Mouse (Mus musculus): ENCODE results near the gene Cmtr1. TPM values are rescaled to one million over a fixed set of nuclear protein-coding genes. Genes with fewer than 3 reads are reported as not detected.

Gene Cmtr1
- polyA plus RNA-seq, 1 experiment from 2014 or later: 110 TPM

DNA sequence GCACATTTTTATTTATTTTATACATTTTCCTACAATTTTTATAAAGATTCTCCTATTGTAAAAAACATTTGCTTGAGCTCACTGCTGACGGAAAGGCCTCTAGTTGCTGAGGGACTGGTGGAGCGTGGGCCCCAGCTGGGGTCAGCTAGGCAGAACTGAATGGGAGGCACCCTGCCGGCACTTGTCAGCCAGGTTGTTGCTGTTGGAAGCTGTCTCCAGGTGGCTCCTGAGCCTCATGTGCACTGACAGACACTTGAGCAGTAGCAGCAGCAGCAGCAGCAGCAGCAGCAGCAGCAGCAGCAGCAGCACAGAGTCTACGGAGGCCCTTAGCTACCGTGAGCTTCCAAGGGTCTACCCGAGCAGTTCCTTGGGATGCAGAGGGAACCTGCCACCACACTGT is 27.0 kb downstream of the Cmtr1 start:
- Histone ChIP-seq H3K9ac (no peak overlapping the region), H3K4me2 (replicated peaks) (no peak overlapping the region), H3K27ac (replicated peaks) (no peak overlapping the region), H3K36me3 (peaks cover 83% of the 10 kb centered on the region), H3K4me3 (replicated peaks) (no peak overlapping the region), H3K27me3 (no peaks in the 10 kb centered on the region), H3K4me1 (no peaks in the 10 kb centered on the region), H3K9me3 (replicated peaks) (no peaks in the 10 kb centered on the region)
- ATAC-seq (ENCODE audit: insufficient number of reproducible peaks, low FRiP score, low TSS enrichment, low read depth): no peak
- 82% methylated on average over 6 of the region's 6 CpGs for WGBS

DNA sequence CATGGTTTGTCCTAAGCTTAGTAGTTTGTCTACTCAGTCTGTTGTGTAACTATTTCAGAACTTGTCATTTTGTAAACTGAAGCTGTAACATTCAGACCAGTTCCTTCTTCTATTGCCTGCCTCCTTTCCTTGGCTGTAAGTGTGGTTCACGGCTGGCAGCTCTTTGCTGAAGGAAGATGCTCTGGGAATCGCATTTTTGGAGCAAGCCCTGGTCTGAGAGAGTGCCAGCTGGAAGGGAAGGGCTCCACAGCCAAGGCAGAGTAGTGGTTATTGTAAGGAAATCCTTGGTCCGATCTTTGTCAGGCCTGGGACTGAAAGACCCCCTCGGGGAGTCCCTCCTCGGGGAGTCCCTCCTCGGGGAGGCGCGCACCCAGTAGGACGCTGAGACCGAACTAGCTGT is 28.2 kb downstream of the Cmtr1 start:
- 92% methylated on average over 10 of the region's 10 CpGs for WGBS
- Histone ChIP-seq H3K9ac (no peak overlapping the region), H3K36me3 (peaks cover 77% of the 10 kb centered on the region), H3K4me3 (replicated peaks) (no peak overlapping the region), H3K4me2 (replicated peaks) (no peak overlapping the region), H3K9me3 (replicated peaks) (no peaks in the 10 kb centered on the region), H3K27ac (replicated peaks) (no peak overlapping the region), H3K4me1 (no peaks in the 10 kb centered on the region), H3K27me3 (no peaks in the 10 kb centered on the region)
- no peak for ATAC-seq (ENCODE audit: insufficient number of reproducible peaks, low FRiP score, low TSS enrichment, low read depth)

DNA sequence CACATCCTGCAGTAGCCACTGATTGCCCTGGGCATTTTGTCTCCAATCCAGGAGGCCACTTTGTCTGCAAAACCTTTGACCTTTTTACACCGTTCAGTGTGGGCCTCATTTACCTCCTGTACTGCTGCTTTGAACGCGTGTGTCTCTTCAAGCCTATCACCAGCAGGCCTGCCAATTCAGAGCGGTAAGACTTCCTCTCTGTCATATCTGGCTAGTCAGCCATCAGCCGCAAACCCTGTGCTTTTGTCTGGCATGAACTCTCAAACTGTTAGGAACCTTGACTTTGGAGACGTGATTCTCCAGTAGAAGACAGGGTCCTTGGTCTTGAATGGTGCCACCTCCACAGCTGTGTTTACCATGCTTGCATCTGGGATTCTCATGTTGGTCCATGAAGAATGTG is 29.9 kb downstream of the Cmtr1 start:
- 78% methylated on average over 6 of the region's 6 CpGs for WGBS
- Histone ChIP-seq H3K36me3 (peaks cover 78% of the 10 kb centered on the region), H3K9me3 (replicated peaks) (no peaks in the 10 kb centered on the region)

DNA sequence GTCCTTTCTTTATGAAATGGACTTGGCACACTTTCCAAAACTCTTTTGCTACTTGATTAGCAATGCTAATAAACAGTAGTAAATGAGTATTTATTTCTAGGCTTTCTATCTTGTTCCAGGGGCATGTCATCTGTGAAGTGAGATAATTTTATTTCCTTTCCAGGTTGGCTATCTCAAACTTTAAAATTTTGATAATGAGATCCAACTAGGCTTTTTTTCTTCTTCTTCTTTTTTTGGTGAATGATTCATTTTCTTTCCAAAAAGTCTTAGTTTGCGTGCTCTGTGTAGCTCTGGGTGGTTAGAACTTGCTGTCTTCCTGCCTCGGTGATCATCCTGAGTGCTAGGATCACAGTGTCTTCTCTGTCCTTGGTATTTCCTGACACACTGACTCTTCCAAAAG is 32.4 kb downstream of the Cmtr1 start:
- H3K4me2 ChIP-seq (replicated peaks): no peak overlapping the region
- no peaks in the 10 kb centered on the region for H3K27me3 ChIP-seq
- no peak overlapping the region for H3K9ac ChIP-seq
- no peak for ATAC-seq (ENCODE audit: insufficient number of reproducible peaks, low FRiP score, low TSS enrichment, low read depth)
- H3K4me1 ChIP-seq: no peaks in the 10 kb centered on the region
- no peaks in the 10 kb centered on the region for H3K9me3 ChIP-seq (replicated peaks)
- WGBS: 93% methylated on average over 2 of the region's 2 CpGs
- no peak overlapping the region for H3K4me3 ChIP-seq (replicated peaks)
- H3K36me3 ChIP-seq: peaks cover 73% of the 10 kb centered on the region
- no peak overlapping the region for H3K27ac ChIP-seq (replicated peaks)

More for the DNA sequence above, 29.9 kb downstream of the Cmtr1 start:
- no peak overlapping the region for H3K4me3 ChIP-seq (replicated peaks)
- H3K27me3 ChIP-seq: no peaks in the 10 kb centered on the region
- no peak overlapping the region for H3K9ac ChIP-seq
- ATAC-seq (ENCODE audit: insufficient number of reproducible peaks, low FRiP score, low TSS enrichment, low read depth): no peak
- H3K4me1 ChIP-seq: no peaks in the 10 kb centered on the region
- H3K4me2 ChIP-seq (replicated peaks): no peak overlapping the region
- H3K27ac ChIP-seq (replicated peaks): no peak overlapping the region

DNA sequence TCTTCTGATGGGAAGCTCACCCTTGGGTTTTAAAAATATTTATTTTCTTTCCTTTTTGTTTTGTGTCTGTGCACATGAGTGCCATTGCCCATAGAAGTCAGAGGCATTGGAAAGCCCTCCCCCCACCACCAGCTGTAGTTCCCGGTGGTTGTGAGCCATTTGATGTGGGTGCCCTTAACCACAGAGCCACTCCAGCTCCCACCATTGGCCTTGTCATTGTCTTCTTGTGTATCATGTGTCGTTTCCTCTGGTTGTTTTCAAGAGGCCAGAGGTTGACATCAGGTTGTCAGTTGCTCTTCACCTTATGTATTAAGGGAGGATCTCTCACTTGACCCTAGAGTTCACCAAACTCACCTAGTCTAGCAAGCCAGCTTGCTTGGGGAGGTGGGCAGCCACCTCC is 33.2 kb downstream of the Cmtr1 start:
- Histone ChIP-seq H3K9ac (no peak overlapping the region), H3K9me3 (replicated peaks) (no peaks in the 10 kb centered on the region), H3K4me2 (replicated peaks) (no peak overlapping the region), H3K27me3 (no peaks in the 10 kb centered on the region), H3K27ac (replicated peaks) (no peak overlapping the region), H3K36me3 (peaks cover 78% of the 10 kb centered on the region), H3K4me3 (replicated peaks) (no peak overlapping the region), H3K4me1 (no peaks in the 10 kb centered on the region)
- ATAC-seq (ENCODE audit: insufficient number of reproducible peaks, low FRiP score, low TSS enrichment, low read depth): no peak
- 60% methylated on average over 2 of the region's 2 CpGs for WGBS

DNA sequence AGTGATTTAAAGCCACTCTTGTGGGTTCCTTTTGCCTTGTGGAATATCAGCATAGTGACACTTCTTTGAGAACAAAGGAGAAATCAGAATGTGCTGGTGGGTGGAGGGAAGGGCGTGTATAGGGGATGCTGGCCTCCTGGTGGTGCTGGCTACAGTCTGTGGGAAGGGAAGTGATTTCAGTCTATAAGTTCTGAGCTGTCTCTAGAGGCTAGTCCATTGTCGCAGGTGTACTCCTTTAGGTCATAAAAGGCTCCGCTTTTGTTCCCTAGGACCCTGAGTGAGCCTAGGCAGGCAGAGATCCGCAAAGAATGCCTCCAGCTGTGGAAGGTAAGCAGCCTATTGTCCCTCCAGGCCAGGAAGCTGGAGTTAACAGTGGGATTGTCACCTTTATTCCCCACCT is 34.1 kb downstream of the Cmtr1 start:
- peaks cover 83% of the 10 kb centered on the region for H3K36me3 ChIP-seq
- H3K9ac ChIP-seq: no peak overlapping the region
- H3K27ac ChIP-seq (replicated peaks): no peak overlapping the region
- 84% methylated on average over 4 of the region's 4 CpGs for WGBS
- H3K4me3 ChIP-seq (replicated peaks): no peak overlapping the region
- H3K4me2 ChIP-seq (replicated peaks): no peak overlapping the region
- no peaks in the 10 kb centered on the region for H3K9me3 ChIP-seq (replicated peaks)
- no peaks in the 10 kb centered on the region for H3K4me1 ChIP-seq
- no peak for ATAC-seq (ENCODE audit: insufficient number of reproducible peaks, low FRiP score, low TSS enrichment, low read depth)
- no peaks in the 10 kb centered on the region for H3K27me3 ChIP-seq

DNA sequence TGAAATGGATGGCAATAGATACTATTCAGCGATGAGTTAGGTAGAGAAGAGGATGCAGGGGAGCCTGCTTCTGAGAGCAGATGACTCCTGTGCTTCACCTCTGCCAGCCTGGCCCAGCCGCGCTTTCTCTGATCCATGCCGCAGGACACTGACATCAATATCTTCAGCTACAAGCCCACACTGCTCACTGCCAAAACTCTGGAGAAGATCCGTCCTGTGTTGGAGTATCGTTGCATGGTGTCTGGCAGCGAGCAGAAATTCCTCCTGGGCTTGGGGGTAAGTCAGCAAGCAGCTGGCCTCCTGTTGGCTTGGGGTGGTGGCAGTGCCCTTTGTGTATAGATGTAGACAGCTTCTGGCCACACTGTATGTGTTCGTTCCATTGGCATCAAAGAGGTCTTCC is 36.5 kb downstream of the Cmtr1 start:
- Histone ChIP-seq H3K36me3 (peaks cover 83% of the 10 kb centered on the region), H3K4me2 (replicated peaks) (no peak overlapping the region), H3K9ac (no peak overlapping the region), H3K27ac (replicated peaks) (no peak overlapping the region), H3K4me3 (replicated peaks) (no peak overlapping the region), H3K27me3 (no peaks in the 10 kb centered on the region), H3K4me1 (no peaks in the 10 kb centered on the region), H3K9me3 (replicated peaks) (no peaks in the 10 kb centered on the region)
- 93% methylated on average over 8 of the region's 8 CpGs for WGBS
- no peak for ATAC-seq (ENCODE audit: insufficient number of reproducible peaks, low FRiP score, low TSS enrichment, low read depth)

DNA sequence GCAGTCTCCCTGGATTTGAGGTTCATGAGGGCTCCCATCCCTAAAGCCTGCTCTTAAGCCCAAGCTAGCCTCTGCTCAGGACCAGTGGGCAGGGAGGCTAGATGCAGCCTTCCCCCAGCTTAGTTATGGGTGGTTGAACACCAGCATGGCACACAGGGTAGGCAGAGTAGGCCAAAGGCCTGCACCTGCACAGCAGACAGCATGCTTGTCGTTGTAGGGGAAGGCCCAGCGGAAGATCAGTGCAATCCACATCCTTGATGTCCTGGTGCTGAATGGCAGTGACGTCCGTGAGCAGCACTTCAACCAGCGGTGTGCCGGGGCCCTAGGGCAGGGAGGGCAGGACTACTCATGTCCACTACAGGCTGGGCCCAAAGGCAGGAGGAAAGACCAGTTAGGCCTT is 38.0 kb downstream of the Cmtr1 start:
- Histone ChIP-seq H3K4me3 (replicated peaks) (no peak overlapping the region), H3K27ac (replicated peaks) (no peak overlapping the region), H3K27me3 (no peaks in the 10 kb centered on the region), H3K4me1 (no peaks in the 10 kb centered on the region), H3K4me2 (replicated peaks) (no peak overlapping the region), H3K9ac (no peak overlapping the region), H3K36me3 (peaks cover 94% of the 10 kb centered on the region), H3K9me3 (replicated peaks) (no peaks in the 10 kb centered on the region)
- 87% methylated on average over 6 of the region's 6 CpGs for WGBS
- ATAC-seq (ENCODE audit: insufficient number of reproducible peaks, low FRiP score, low TSS enrichment, low read depth): no peak

DNA sequence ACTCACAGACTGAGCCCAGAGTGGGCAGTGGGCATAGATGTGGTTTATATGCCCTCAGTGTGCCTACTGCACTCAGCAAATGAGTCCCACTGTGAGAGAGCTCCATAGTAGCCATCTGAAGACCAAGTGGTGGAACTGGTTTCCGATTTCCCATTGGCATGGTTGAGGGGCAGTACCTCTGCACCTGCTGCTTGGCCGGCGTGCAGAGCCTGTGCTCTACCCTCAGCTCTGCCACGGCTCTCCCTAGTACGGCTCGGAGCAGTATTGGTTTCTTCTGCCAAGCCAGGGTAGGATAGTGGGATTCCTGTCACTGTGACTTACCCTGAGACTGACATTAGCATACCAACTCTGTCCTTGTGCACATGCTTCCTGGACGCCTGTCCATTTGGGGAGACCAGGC is 40.2 kb downstream of the Cmtr1 start:
- 87% methylated on average over 7 of the region's 7 CpGs for WGBS
- no peaks in the 10 kb centered on the region; the same call in 1 of the 2 replicates for H3K4me1 ChIP-seq
- H3K9ac ChIP-seq: no peak overlapping the region
- no peak overlapping the region for H3K4me2 ChIP-seq (replicated peaks)
- H3K36me3 ChIP-seq: peaks cover 81% of the 10 kb centered on the region
- ATAC-seq (ENCODE audit: insufficient number of reproducible peaks, low FRiP score, low TSS enrichment, low read depth): no peak
- no peak overlapping the region for H3K27ac ChIP-seq (replicated peaks)
- H3K27me3 ChIP-seq: no peaks in the 10 kb centered on the region
- no peaks in the 10 kb centered on the region for H3K9me3 ChIP-seq (replicated peaks)
- no peak overlapping the region for H3K4me3 ChIP-seq (replicated peaks)

DNA sequence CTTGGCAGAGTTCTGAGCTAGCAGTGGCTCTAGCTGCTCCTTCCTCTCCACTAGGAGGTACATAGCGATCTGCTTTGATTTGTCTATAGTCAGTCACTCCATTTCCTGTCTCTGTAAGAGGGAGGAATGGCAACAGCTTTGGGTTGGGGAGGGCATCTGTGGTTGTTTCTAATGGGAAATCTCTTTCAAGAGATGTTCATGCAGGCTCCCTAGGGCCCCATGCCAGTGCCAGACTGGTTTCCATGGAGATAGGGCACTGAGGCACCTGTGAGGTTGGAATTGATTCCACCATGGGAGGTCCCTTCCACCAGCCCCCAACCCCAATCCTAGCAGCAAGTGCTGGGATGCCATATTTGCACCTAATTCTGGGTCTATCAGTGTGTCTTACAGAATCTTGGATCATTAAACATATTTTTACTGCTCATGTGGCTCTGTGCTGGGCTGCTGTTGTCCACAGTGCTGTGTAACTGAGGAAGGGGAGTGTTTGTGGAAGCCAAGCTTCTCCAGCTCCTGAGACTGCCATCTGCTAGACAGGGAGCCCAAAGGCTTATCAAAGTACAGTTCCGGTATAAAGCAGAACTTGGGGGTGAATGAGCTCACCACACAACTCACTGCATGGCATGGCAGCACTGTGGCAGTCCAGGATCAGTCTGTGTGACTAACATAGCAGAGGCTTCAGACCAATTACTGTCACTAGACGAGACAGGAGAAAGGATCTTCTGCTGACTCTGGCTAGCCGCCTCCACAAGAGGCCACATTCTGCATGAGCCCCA is 42.7 kb downstream of the Cmtr1 start:
- peaks cover 10% of the 10 kb centered on the region for H3K4me1 ChIP-seq
- 71% methylated on average over 4 of the region's 4 CpGs for WGBS
- no peak overlapping the region for H3K9ac ChIP-seq
- ATAC-seq (ENCODE audit: insufficient number of reproducible peaks, low FRiP score, low TSS enrichment, low read depth): no peak
- H3K27me3 ChIP-seq: no peaks in the 10 kb centered on the region
- no peaks in the 10 kb centered on the region for H3K9me3 ChIP-seq (replicated peaks)
- no peak overlapping the region for H3K4me3 ChIP-seq (replicated peaks)
- H3K27ac ChIP-seq (replicated peaks): no peak overlapping the region
- no peak overlapping the region for H3K4me2 ChIP-seq (replicated peaks)
- peaks cover 62% of the 10 kb centered on the region for H3K36me3 ChIP-seq

DNA sequence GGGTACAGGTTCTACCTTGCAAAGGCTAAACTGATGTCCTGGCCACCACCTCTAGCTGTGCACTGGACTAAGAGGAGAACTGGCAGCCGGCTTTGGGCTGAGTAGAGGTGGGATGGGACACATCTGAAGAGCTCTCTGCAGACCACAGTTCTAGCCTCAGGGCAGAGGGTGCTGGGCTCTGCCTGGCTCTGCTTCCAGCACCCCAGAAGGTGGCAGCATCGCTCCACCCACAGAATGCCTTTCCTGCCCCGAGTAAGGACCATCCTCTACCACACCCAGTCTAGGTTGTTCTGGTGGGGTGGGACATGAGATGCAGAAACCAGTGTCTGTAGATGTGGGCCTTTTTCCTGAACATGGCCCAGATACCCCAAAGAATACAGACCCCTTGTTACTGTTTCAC is 44.4 kb downstream of the Cmtr1 start:
- Histone ChIP-seq H3K36me3 (peaks cover 45% of the 10 kb centered on the region), H3K4me1 (peaks cover 24% of the 10 kb centered on the region), H3K4me2 (replicated peaks) (no peak overlapping the region), H3K4me3 (replicated peaks) (no peak overlapping the region), H3K27ac (replicated peaks) (no peak overlapping the region), H3K9me3 (replicated peaks) (no peaks in the 10 kb centered on the region), H3K27me3 (no peaks in the 10 kb centered on the region), H3K9ac (no peak overlapping the region)
- ATAC-seq (ENCODE audit: insufficient number of reproducible peaks, low FRiP score, low TSS enrichment, low read depth): 0 out of 2 replicates have a peak, but pooled peaks have one; percentile 21
- WGBS: 23% methylated on average over 3 of the region's 3 CpGs

DNA sequence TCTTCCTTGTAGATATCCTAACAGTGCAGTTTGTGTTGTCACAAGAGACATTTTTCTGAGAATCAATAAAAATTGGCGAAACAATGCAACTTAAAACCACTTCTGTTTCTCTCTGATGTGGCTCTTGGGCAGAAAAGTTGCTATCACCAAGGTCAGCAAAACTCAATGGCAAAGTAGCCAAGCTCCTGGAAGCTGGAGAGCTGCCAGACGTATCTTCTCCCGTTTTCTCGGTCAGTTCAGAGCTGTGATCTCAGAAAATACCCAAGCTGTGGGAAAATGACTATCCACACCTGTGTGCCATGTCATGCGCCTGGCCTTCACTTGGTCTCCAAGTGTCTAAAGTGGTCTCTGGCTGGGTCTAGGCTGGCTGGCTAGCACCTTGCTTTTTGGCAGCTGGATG is 45.5 kb downstream of the Cmtr1 start:
- H3K9ac ChIP-seq: no peak overlapping the region
- no peak for ATAC-seq (ENCODE audit: insufficient number of reproducible peaks, low FRiP score, low TSS enrichment, low read depth)
- peaks cover 34% of the 10 kb centered on the region for H3K36me3 ChIP-seq
- peaks cover 35% of the 10 kb centered on the region for H3K4me1 ChIP-seq
- no peaks in the 10 kb centered on the region for H3K27me3 ChIP-seq
- no peak overlapping the region for H3K27ac ChIP-seq (replicated peaks)
- no peak overlapping the region for H3K4me2 ChIP-seq (replicated peaks)
- 77% methylated on average over 5 of the region's 5 CpGs for WGBS
- no peak overlapping the region for H3K4me3 ChIP-seq (replicated peaks)
- no peaks in the 10 kb centered on the region for H3K9me3 ChIP-seq (replicated peaks)

Data from embryonic facial prominence, embryonic 15.5 days (tissue).